Mouse (Mus musculus) bone marrow macrophage, adult 2 months (primary cell): ENCODE measurements around the gene Atad2b.

ENCODE experiments used
- CTCF ChIP-seq: IDR thresholded peaks from 2 replicates; pipeline ENCODE4 v1.5.1; 2012; ENCODE audit warnings: low read depth, mild to moderate bottlenecking, low read length, moderate library complexity
- POLR2A ChIP-seq: IDR thresholded peaks from 2 replicates; pipeline ENCODE4 v1.6.1; 2012; ENCODE audit warnings: mild to moderate bottlenecking, low read depth, low read length, borderline replicate concordance

DNA sequence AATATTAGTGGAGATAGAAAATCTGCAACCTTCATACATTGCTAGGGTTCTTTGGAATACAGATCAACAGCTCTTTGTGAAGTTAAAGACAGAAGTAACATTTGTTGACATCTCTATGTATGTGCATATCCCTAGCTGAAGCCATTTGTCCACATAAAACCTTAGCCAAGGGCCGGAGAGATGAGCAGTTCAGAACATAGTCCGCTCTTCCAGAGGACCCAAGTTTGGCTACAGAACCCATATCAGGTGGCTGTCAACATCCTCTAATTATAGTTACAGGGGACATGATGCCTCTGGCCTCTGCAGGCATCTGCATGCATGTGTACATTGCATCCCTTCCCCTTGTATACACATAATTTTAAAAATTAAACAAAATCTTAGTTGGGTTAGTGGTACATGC, 27.9 kb upstream of the Atad2b start:
- TF ChIP-seq CTCF (no peak), POLR2A (no peak)
